Mouse (Mus musculus) layer of hippocampus, adult 9-11 months (tissue): ENCODE measurements around the gene Mtmr4.

Experiments used
- DNase-seq: peaks from one replicate; pipeline ENCODE4 v3.0.0; 2022

Gene Mtmr4

GRCm38 (mm10) chr11:87581933-87582710, 9.8 kb upstream of the Mtmr4 start:
- DNase-seq = peak; percentile 87

GRCm38 (mm10) chr11:87583291-87584034, 8.5 kb upstream of the Mtmr4 start:
- DNase-seq = no peak

- no peak for DNase-seq
Measured at GRCm38 (mm10) chr11:87584711-87585505, 7.1 kb upstream of the Mtmr4 start.

GRCm38 (mm10) chr11:87587211-87587874, 4.6 kb upstream of the Mtmr4 start:
- no peak for DNase-seq

- no peak for DNase-seq
Measured at GRCm38 (mm10) chr11:87589605-87590004, 2.4 kb upstream of the Mtmr4 start.

- DNase-seq = no peak
Measured at GRCm38 (mm10) chr11:87590841-87591525, 979 bp upstream of the Mtmr4 start.

- DNase-seq = no peak
Measured at GRCm38 (mm10) chr11:87592354-87592695, 363 bp downstream of the Mtmr4 start.

- no peak for DNase-seq
Measured at GRCm38 (mm10) chr11:87592713-87593598, 994 bp downstream of the Mtmr4 start.

GRCm38 (mm10) chr11:87595327-87595841, 3.4 kb downstream of the Mtmr4 start:
- peak; percentile 88 for DNase-seq

GRCm38 (mm10) chr11:87595976-87596375, 4.0 kb downstream of the Mtmr4 start:
- no peak for DNase-seq

GRCm38 (mm10) chr11:87596492-87596891, 4.5 kb downstream of the Mtmr4 start:
- no peak for DNase-seq

GRCm38 (mm10) chr11:87597061-87597460, 5.1 kb downstream of the Mtmr4 start:
- no peak for DNase-seq

GRCm38 (mm10) chr11:87599395-87600089, 7.6 kb downstream of the Mtmr4 start:
- no peak for DNase-seq

GRCm38 (mm10) chr11:87600322-87600853, 8.4 kb downstream of the Mtmr4 start:
- no peak for DNase-seq

GRCm38 (mm10) chr11:87602234-87602633, 10.3 kb downstream of the Mtmr4 start:
- peak; percentile 0 for DNase-seq

- no peak for DNase-seq
Measured at GRCm38 (mm10) chr11:87603571-87603970, 11.6 kb downstream of the Mtmr4 start.

GRCm38 (mm10) chr11:87609264-87609663, 17.3 kb downstream of the Mtmr4 start:
- DNase-seq = no peak

- DNase-seq = no peak
Measured at GRCm38 (mm10) chr11:87611547-87611946, 19.6 kb downstream of the Mtmr4 start.

- no peak for DNase-seq
Measured at GRCm38 (mm10) chr11:87613972-87614371, 22.0 kb downstream of the Mtmr4 start.

GRCm38 (mm10) chr11:87615551-87615950, 23.6 kb downstream of the Mtmr4 start:
- DNase-seq = no peak
